ENCODE assay signal across 22 mouse cellular contexts in the genomic region with DNA sequence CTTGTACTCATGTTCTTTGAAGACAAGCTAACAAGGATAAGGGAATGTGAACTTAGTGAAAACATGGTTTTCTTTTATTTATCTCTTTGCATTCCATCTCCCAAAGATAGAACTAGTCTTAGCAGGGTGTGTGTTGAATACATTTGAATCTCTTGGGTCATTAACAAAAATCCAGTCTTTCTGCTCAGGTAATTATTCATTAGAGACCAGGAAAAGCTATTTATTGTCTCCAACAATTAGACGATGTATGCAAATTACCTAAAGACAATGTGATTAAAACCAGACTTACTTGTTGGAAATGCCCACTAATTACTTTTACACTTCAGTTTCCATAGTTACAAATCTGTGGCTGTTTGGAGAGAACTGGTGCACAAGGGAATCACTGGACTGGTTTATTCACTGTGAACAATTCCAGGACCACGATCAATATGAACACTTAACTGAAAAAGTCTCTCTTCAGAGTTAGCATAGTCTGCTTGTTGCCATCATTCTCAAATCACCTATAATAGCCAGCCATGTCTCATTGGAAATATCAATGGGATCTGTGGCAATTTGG.
A peak's percentile ranks its signal among the peaks of the same experiment; 100 is the strongest.
DNase-seq lines count a peak whose midpoint lies in the region; ATAC-seq and TF ChIP-seq lines count a peak whose summit lies in the region.
"Had no signal": no experiment of that assay in that cellular context is flagged by ENCODE, and none has a peak within 500 bp of the region (broad histone marks: within the 10 kb centered on the region; RNA-seq: fewer than 3 reads in every experiment).

No protein-coding gene starts in this region.

- ATAC-seq in midbrain, embryonic 14.5 days (ENCODE audit: low FRiP score, low TSS enrichment), result no peak
- peak; percentile 71; the same call in 1 of the 2 replicates for ATAC-seq in forebrain, embryonic 13.5 days
- ATAC-seq in forebrain, embryonic 16.5 days, result peak; percentile 31; the same call in 1 of the 2 replicates
- ATAC-seq: CD4-positive, CD25-positive, alpha-beta regulatory T cell, adult 4 months; hindbrain, postnatal 0 days; inflammation-experienced regulatory T-cells, adult 6 months; intestine, embryonic 16.5 days had no signal

- no peaks in the 10 kb centered on the region for H3K4me1 ChIP-seq in midbrain, embryonic 14.5 days (ENCODE audit: control insufficient read depth, insufficient read depth, low read length)
- H3K4me1 ChIP-seq in midbrain, embryonic 10.5 days, result no peaks in the 10 kb centered on the region
- H3K4me1 ChIP-seq in forebrain, embryonic 13.5 days, result peaks cover 4% of the 10 kb centered on the region
- no peaks in the 10 kb centered on the region for H3K4me1 ChIP-seq in forebrain, embryonic 16.5 days (replicated peaks; ENCODE audit: control insufficient read depth, insufficient read depth, low read length)
- H3K4me1 ChIP-seq: heart, embryonic 10.5 days; heart, embryonic 13.5 days had no signal

- H3K4me2 ChIP-seq in midbrain, embryonic 14.5 days (ENCODE audit: low read length), result no peak overlapping the region
- no peak overlapping the region for H3K4me2 ChIP-seq in forebrain, embryonic 13.5 days
- H3K4me2 ChIP-seq in forebrain, embryonic 16.5 days (ENCODE audit: low read length), result no peak overlapping the region
- H3K4me2 ChIP-seq: heart, embryonic 13.5 days; hindbrain, embryonic 14.5 days had no signal

- H3K27me3 ChIP-seq in midbrain, embryonic 14.5 days (ENCODE audit: control insufficient read depth, insufficient read depth, low read length), result no peaks in the 10 kb centered on the region
- no peaks in the 10 kb centered on the region for H3K27me3 ChIP-seq in midbrain, embryonic 10.5 days (ENCODE audit: low read depth, poor library complexity, severe bottlenecking)
- H3K27me3 ChIP-seq in forebrain, embryonic 13.5 days, result no peaks in the 10 kb centered on the region
- no peaks in the 10 kb centered on the region for H3K27me3 ChIP-seq in forebrain, embryonic 16.5 days (replicated peaks; ENCODE audit: control insufficient read depth, insufficient read depth, low read length)
- H3K27me3 ChIP-seq: heart, embryonic 13.5 days had no signal

- WGBS in midbrain, embryonic 14.5 days, result 66% methylated on average over 2 of the region's 2 CpGs
- 77% methylated on average over 2 of the region's 2 CpGs for WGBS in midbrain, embryonic 10.5 days
- WGBS in forebrain, embryonic 13.5 days, result 19% methylated on average over 2 of the region's 2 CpGs
- WGBS in forebrain, embryonic 16.5 days, result 20% methylated on average over 2 of the region's 2 CpGs

- no peak overlapping the region for H3K27ac ChIP-seq in midbrain, embryonic 14.5 days (replicated peaks; ENCODE audit: low read depth, low read length)
- H3K27ac ChIP-seq in midbrain, embryonic 10.5 days (replicated peaks), result no peak overlapping the region
- H3K27ac ChIP-seq in forebrain, embryonic 13.5 days, result no peak overlapping the region
- H3K27ac ChIP-seq in forebrain, embryonic 16.5 days (ENCODE audit: low read length), result no peak overlapping the region
- H3K27ac ChIP-seq: heart, adult 2 months; heart, embryonic 10.5 days; heart, embryonic 13.5 days; hindbrain, embryonic 14.5 days; hindbrain, postnatal 0 days had no signal

- H3K9ac ChIP-seq in midbrain, embryonic 14.5 days (replicated peaks; ENCODE audit: low read length), result no peak overlapping the region
- H3K9ac ChIP-seq in forebrain, embryonic 13.5 days, result no peak overlapping the region
- H3K9ac ChIP-seq in forebrain, embryonic 16.5 days (replicated peaks; ENCODE audit: low read depth, low read length), result no peak overlapping the region
- H3K9ac ChIP-seq: heart, embryonic 13.5 days; hindbrain, embryonic 14.5 days had no signal

- H3K36me3 ChIP-seq in midbrain, embryonic 14.5 days (ENCODE audit: control insufficient read depth, insufficient read depth, low read length), result no peaks in the 10 kb centered on the region
- no peaks in the 10 kb centered on the region for H3K36me3 ChIP-seq in midbrain, embryonic 10.5 days
- H3K36me3 ChIP-seq in forebrain, embryonic 13.5 days (ENCODE audit: poor library complexity, severe bottlenecking), result no peaks in the 10 kb centered on the region
- H3K36me3 ChIP-seq in forebrain, embryonic 16.5 days (ENCODE audit: control insufficient read depth, insufficient read depth), result no peaks in the 10 kb centered on the region
- H3K36me3 ChIP-seq: heart, embryonic 10.5 days; heart, embryonic 13.5 days had no signal

- peak; percentile 1 for DNase-seq in midbrain, embryonic 14.5 days
- DNase-seq in midbrain, embryonic 10.5 days (ENCODE audit: low spot score), result no peak
- peak; percentile 74 for DNase-seq in brain, embryonic 14.5 days (ENCODE audit: low read depth)
- DNase-seq in adrenal gland, postnatal 36 days, result no peak
- DNase-seq: adrenal gland, adult 2 months; adrenal gland, postnatal 14 days; cerebellum, adult 18-20 months; cerebellum, adult 9-10 months; cerebellum, postnatal 14 days; gastrocnemius, postnatal 25 days; heart, adult 2 months; heart, postnatal 14 days; heart, postnatal 4 days had no signal

- TF ChIP-seq POLR2A in brain, embryonic 14.5 days (IDR thresholded peaks at IDR 0.05; ENCODE audit: borderline replicate concordance, extremely low read depth, insufficient read depth, insufficient read length, poor library complexity, severe bottlenecking), result no peak

- H3K9me3 ChIP-seq in midbrain, embryonic 14.5 days (ENCODE audit: control insufficient read depth, low read length), result no peaks in the 10 kb centered on the region
- no peaks in the 10 kb centered on the region for H3K9me3 ChIP-seq in midbrain, embryonic 10.5 days (replicated peaks)
- H3K9me3 ChIP-seq in forebrain, embryonic 13.5 days (replicated peaks), result no peaks in the 10 kb centered on the region
- no peaks in the 10 kb centered on the region for H3K9me3 ChIP-seq in forebrain, embryonic 16.5 days (ENCODE audit: control insufficient read depth, low read length)
- H3K9me3 ChIP-seq: heart, embryonic 10.5 days; heart, embryonic 13.5 days had no signal

- TF ChIP-seq CTCF in brain, embryonic 14.5 days (IDR thresholded peaks at IDR 0.05; ENCODE audit: borderline replicate concordance, extremely low read depth, insufficient read depth, insufficient read length), result no peak

- H3K4me3 ChIP-seq in midbrain, embryonic 14.5 days (replicated peaks; ENCODE audit: low read depth, low read length), result no peak overlapping the region
- no peak overlapping the region for H3K4me3 ChIP-seq in midbrain, embryonic 10.5 days
- H3K4me3 ChIP-seq in forebrain, embryonic 13.5 days, result no peak overlapping the region
- no peak overlapping the region for H3K4me3 ChIP-seq in forebrain, embryonic 16.5 days (replicated peaks; ENCODE audit: low read length)
- H3K4me3 ChIP-seq: heart, adult 2 months; heart, embryonic 10.5 days; heart, embryonic 13.5 days had no signal

Comparison
In these comparisons a context has a peak if more than half of its experiments do, and no peak if none do; other contexts are left out.
1. DNase-seq: peak in midbrain, embryonic 14.5 days (single experiment) and brain, embryonic 14.5 days (single experiment); none in midbrain, embryonic 10.5 days (single experiment) and adrenal gland, postnatal 36 days (0 of 2).